ENCODE assay signal across 9 mouse cellular contexts in the genomic region with DNA sequence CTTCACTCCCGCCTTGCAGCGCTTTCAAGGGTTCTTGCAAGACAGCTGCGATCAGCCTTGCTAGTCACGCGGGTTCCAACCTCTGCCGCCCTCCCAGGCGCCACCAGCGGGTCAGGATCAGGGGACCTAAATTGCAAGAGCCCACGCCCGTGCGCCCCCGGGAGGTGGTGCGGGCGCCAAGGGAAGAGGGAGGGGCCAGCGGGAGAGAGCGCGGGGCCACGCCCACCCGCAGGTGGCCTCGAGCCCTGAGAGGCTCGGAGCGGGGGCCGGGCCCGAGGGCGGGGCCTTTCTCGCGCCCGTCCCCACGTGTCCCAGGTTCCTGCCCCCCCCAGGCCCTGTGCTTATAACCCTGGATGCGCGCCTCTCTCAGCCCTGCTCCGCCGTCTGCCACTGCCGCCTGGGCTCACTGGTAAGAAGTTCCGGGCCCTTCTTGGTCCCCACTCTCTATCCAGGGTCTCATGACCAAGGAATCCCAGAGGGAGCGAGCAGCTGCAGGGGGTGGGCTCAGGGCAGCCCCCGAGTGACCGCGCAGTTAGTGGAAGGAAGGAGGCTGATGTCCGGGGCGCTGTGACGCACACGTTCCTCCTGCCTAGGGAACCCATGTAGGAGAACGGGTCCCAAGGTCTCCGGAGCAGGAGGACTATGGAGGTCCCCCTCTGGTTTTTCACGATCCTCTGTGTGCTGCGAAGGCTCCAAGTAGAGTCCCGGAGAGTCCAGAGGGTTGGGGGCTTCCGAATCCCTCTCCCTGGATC. TPM values are rescaled to one million over a fixed set of nuclear protein-coding genes. Genes with fewer than 3 reads are reported as not detected.
DNase-seq lines count a peak whose midpoint lies in the region; ATAC-seq and TF ChIP-seq lines count a peak whose summit lies in the region.
"Had no signal": no experiment of that assay in that cellular context is flagged by ENCODE, and none has a peak within 500 bp of the region (broad histone marks: within the 10 kb centered on the region; RNA-seq: fewer than 3 reads in every experiment).

A gene (plus strand): TSS at position 277 of the 752 bp plus-strand sequence.

- no peaks in the 10 kb centered on the region for H3K9me3 ChIP-seq in neural tube, embryonic 11.5 days (ENCODE audit: control insufficient read depth, low read length)
- no peaks in the 10 kb centered on the region for H3K9me3 ChIP-seq in embryonic facial prominence, embryonic 11.5 days (replicated peaks; ENCODE audit: control insufficient read depth, low read length)
- H3K9me3 ChIP-seq in limb, embryonic 13.5 days: no peaks in the 10 kb centered on the region
- H3K9me3 ChIP-seq in midbrain, embryonic 14.5 days (ENCODE audit: control insufficient read depth, low read length): no peaks in the 10 kb centered on the region
- H3K9me3 ChIP-seq: G1E had no signal

- no peaks in the 10 kb centered on the region for H3K36me3 ChIP-seq in neural tube, embryonic 11.5 days (ENCODE audit: control insufficient read depth, insufficient read depth, low read length)
- H3K36me3 ChIP-seq in embryonic facial prominence, embryonic 11.5 days (replicated peaks; ENCODE audit: control insufficient read depth, insufficient read depth, low read depth, low read length): no peaks in the 10 kb centered on the region
- no peaks in the 10 kb centered on the region for H3K36me3 ChIP-seq in heart, adult 2 months (ENCODE audit: control insufficient read depth, insufficient read depth, low read length)
- H3K36me3 ChIP-seq in kidney, adult 2 months (ENCODE audit: control insufficient read depth, insufficient read depth, low read length): peaks cover 2% of the 10 kb centered on the region; the same call in 1 of the 2 replicates
- no peaks in the 10 kb centered on the region for H3K36me3 ChIP-seq in limb, embryonic 13.5 days
- H3K36me3 ChIP-seq in midbrain, embryonic 14.5 days (ENCODE audit: control insufficient read depth, insufficient read depth, low read length): no peaks in the 10 kb centered on the region
- H3K36me3 ChIP-seq: G1E had no signal

- peak; percentile 60 for DNase-seq in neural tube, embryonic 11.5 days (ENCODE audit: low spot score)
- DNase-seq in neural tube, embryonic 10.5 days (ENCODE audit: extremely low spot score, low spot score): no peak
- peak; percentile 74 for DNase-seq in embryonic facial prominence, embryonic 11.5 days (ENCODE audit: low spot score)
- peak; percentile 82 to 88 for DNase-seq in heart, adult 2 months
- peak; percentile 94 for DNase-seq in kidney, adult 2 months
- peak; percentile 69 for DNase-seq in midbrain, embryonic 14.5 days
- peak; percentile 59 to 68 for DNase-seq in spleen, postnatal 14 days (ENCODE audit: low spot score in 2 of 2)

- peaks cover 38% of the 10 kb centered on the region for H3K27me3 ChIP-seq in neural tube, embryonic 11.5 days (ENCODE audit: control insufficient read depth, insufficient read depth, low read length)
- peaks cover 26% of the 10 kb centered on the region for H3K27me3 ChIP-seq in embryonic facial prominence, embryonic 11.5 days (ENCODE audit: control insufficient read depth, insufficient read depth, low read length)
- H3K27me3 ChIP-seq in heart, adult 2 months (ENCODE audit: control insufficient read depth, insufficient read depth, low read length): no peaks in the 10 kb centered on the region
- no peaks in the 10 kb centered on the region for H3K27me3 ChIP-seq in kidney, adult 2 months (replicated peaks; ENCODE audit: control insufficient read depth, insufficient read depth, low read length)
- peaks cover 46% of the 10 kb centered on the region for H3K27me3 ChIP-seq in limb, embryonic 13.5 days
- H3K27me3 ChIP-seq in midbrain, embryonic 14.5 days (ENCODE audit: control insufficient read depth, insufficient read depth, low read length): peaks cover 30% of the 10 kb centered on the region

- H3K4me2 ChIP-seq in neural tube, embryonic 11.5 days (ENCODE audit: low read depth): peak within 1 kb of the TSS; percentile 74
- peak within 1 kb of the TSS; percentile 91 for H3K4me2 ChIP-seq in embryonic facial prominence, embryonic 11.5 days (ENCODE audit: low read depth, low read length)
- H3K4me2 ChIP-seq in limb, embryonic 13.5 days (replicated peaks): peak within 1 kb of the TSS; percentile 92
- H3K4me2 ChIP-seq in midbrain, embryonic 14.5 days (ENCODE audit: low read length): peak within 1 kb of the TSS; percentile 78

- H3K27ac ChIP-seq in neural tube, embryonic 11.5 days (ENCODE audit: low read depth, low read length): no peak within 1 kb of the TSS
- no peak within 1 kb of the TSS for H3K27ac ChIP-seq in embryonic facial prominence, embryonic 11.5 days (replicated peaks; ENCODE audit: low read depth, low read length)
- peak within 1 kb of the TSS; percentile 65 for H3K27ac ChIP-seq in heart, adult 2 months
- H3K27ac ChIP-seq in kidney, adult 2 months (ENCODE audit: insufficient read depth, low read depth, low read length): peak within 1 kb of the TSS; percentile 91
- no peak within 1 kb of the TSS for H3K27ac ChIP-seq in limb, embryonic 13.5 days
- H3K27ac ChIP-seq in midbrain, embryonic 14.5 days (replicated peaks; ENCODE audit: low read depth, low read length): no peak within 1 kb of the TSS

- H3K4me1 ChIP-seq in neural tube, embryonic 11.5 days (ENCODE audit: control insufficient read depth, insufficient read depth, low read length): peaks cover 6% of the 10 kb centered on the region; the same call in 1 of the 2 replicates
- peaks cover 13% of the 10 kb centered on the region for H3K4me1 ChIP-seq in embryonic facial prominence, embryonic 11.5 days (ENCODE audit: control insufficient read depth, insufficient read depth, low read length)
- H3K4me1 ChIP-seq in heart, adult 2 months (ENCODE audit: control insufficient read depth, insufficient read depth, low read length): no peaks in the 10 kb centered on the region; the same call in 1 of the 2 replicates
- peaks cover 3% of the 10 kb centered on the region; the same call in 1 of the 2 replicates for H3K4me1 ChIP-seq in kidney, adult 2 months (ENCODE audit: control insufficient read depth, insufficient read depth, low read length)
- peaks cover 19% of the 10 kb centered on the region for H3K4me1 ChIP-seq in limb, embryonic 13.5 days
- H3K4me1 ChIP-seq in midbrain, embryonic 14.5 days (ENCODE audit: control insufficient read depth, insufficient read depth, low read length): peaks cover 21% of the 10 kb centered on the region

- peak; percentile 56 for TF ChIP-seq POLR2A in heart, adult 2 months (IDR thresholded peaks at IDR 0.05; ENCODE audit: insufficient read depth, low read depth, low read length)
- peak; percentile 87 for TF ChIP-seq POLR2A in kidney, adult 2 months (IDR thresholded peaks at IDR 0.05; ENCODE audit: low read depth, low read length)

- H3K9ac ChIP-seq in neural tube, embryonic 11.5 days (ENCODE audit: low read length): peak within 1 kb of the TSS; percentile 35; the same call in 1 of the 2 replicates
- peak within 1 kb of the TSS; percentile 26 for H3K9ac ChIP-seq in embryonic facial prominence, embryonic 11.5 days (replicated peaks; ENCODE audit: low read length)
- peak within 1 kb of the TSS; percentile 64 for H3K9ac ChIP-seq in heart, adult 2 months (ENCODE audit: low read depth, low read length)
- H3K9ac ChIP-seq in limb, embryonic 13.5 days: peak within 1 kb of the TSS; percentile 55
- peak within 1 kb of the TSS; percentile 47 for H3K9ac ChIP-seq in midbrain, embryonic 14.5 days (replicated peaks; ENCODE audit: low read length)

- no peak for ATAC-seq in neural tube, embryonic 11.5 days (ENCODE audit: insufficient read depth, low FRiP score, low TSS enrichment)
- 0 out of 2 replicates have a peak, but pooled peaks have one; percentile 36 for ATAC-seq in embryonic facial prominence, embryonic 11.5 days (replicated peaks; ENCODE audit: insufficient number of reproducible peaks, low FRiP score, low TSS enrichment, low read depth)
- peak; percentile 60 for ATAC-seq in limb, embryonic 13.5 days (ENCODE audit: low FRiP score, low read depth)
- no peak for ATAC-seq in midbrain, embryonic 14.5 days (ENCODE audit: low FRiP score, low TSS enrichment)

- peak within 1 kb of the TSS; percentile 41 for H3K4me3 ChIP-seq in neural tube, embryonic 11.5 days (ENCODE audit: low read depth, low read length)
- peak within 1 kb of the TSS; percentile 42 for H3K4me3 ChIP-seq in embryonic facial prominence, embryonic 11.5 days (ENCODE audit: low read depth, low read length)
- peak within 1 kb of the TSS; percentile 49 for H3K4me3 ChIP-seq in heart, adult 2 months
- H3K4me3 ChIP-seq in kidney, adult 2 months (ENCODE audit: insufficient read depth, low read depth, low read length): peak within 1 kb of the TSS; percentile 59
- H3K4me3 ChIP-seq in limb, embryonic 13.5 days: peak within 1 kb of the TSS; percentile 49
- H3K4me3 ChIP-seq in midbrain, embryonic 14.5 days (replicated peaks; ENCODE audit: low read depth, low read length): peak within 1 kb of the TSS; percentile 42

- intact Hi-C loops in heart, adult 2 months (cut with DNase I): no loop called here

- peak; percentile 63 for TF ChIP-seq CTCF in heart, adult 2 months (IDR thresholded peaks at IDR 0.05)
- TF ChIP-seq CTCF in kidney, adult 2 months (conservative IDR thresholded peaks at IDR 0.05; ENCODE audit: insufficient read depth, insufficient read length, low read depth, low read length): 0 out of 2 replicates have a peak, but pooled peaks have one; percentile 7

- H3K79me2 ChIP-seq in heart, adult 2 months (replicated peaks; ENCODE audit: control insufficient read depth, insufficient read depth, low read length): no peaks in the 10 kb centered on the region

- no peak for TF ChIP-seq EP300 in heart, adult 2 months (IDR thresholded peaks at IDR 0.05; ENCODE audit: insufficient read depth, low read depth, low read length)

- under 1% methylated on average over 41 of the region's 49 CpGs for WGBS in neural tube, embryonic 11.5 days
- under 1% methylated on average over 41 of the region's 49 CpGs for WGBS in embryonic facial prominence, embryonic 11.5 days
- 2% methylated on average over 49 of the region's 49 CpGs for WGBS in heart, adult 2 months
- 1% methylated on average over 49 of the region's 49 CpGs for WGBS in kidney, adult 2 months
- under 1% methylated on average over 49 of the region's 49 CpGs for WGBS in limb, embryonic 13.5 days
- under 1% methylated on average over 48 of the region's 49 CpGs for WGBS in midbrain, embryonic 14.5 days

RNA-seq across cellular contexts. Expression of the gene that starts here (rescaled TPM):
- 30.8 and 34.5 TPM in 2 replicates for polyA plus RNA-seq in neural tube, embryonic 11.5 days (2014; fragmentation: Nextera tagmentation; extraction: Ambion mirVana)
- 11.2 and 14.5 TPM in 2 replicates for polyA plus RNA-seq in embryonic facial prominence, embryonic 11.5 days (2014; fragmentation: Nextera tagmentation; extraction: Ambion mirVana)
- 1 to 10 TPM; 5.4 to 6.5 TPM for total RNA-seq in heart, adult 2 months (2021)
- 4.9 and 7.0 TPM in 2 replicates for polyA plus RNA-seq in heart, adult 2 months (2012; rRNA removed)
- 2,247 and 2,656 TPM in 2 replicates for polyA plus RNA-seq in kidney, adult 2 months (2012; rRNA removed)
- polyA plus RNA-seq in limb, embryonic 13.5 days (2015; fragmentation: Nextera tagmentation; extraction: Ambion mirVana): 9.7 and 10.9 TPM in 2 replicates
- polyA plus RNA-seq in midbrain, embryonic 14.5 days (2014; fragmentation: Nextera tagmentation; extraction: Ambion mirVana): 7.4 and 8.5 TPM in 2 replicates
- total RNA-seq: G1E had no signal
- polyA plus RNA-seq: G1E had no signal

Comparison
In these comparisons a context has a peak if more than half of its experiments do, and no peak if none do; other contexts are left out.
1. RNA of the gene that starts here (polyA plus RNA-seq): 2,247 to 2,656 TPM in kidney, adult 2 months; 30.8 to 34.5 TPM in neural tube, embryonic 11.5 days, 11.2 to 14.5 TPM in embryonic facial prominence, embryonic 11.5 days, 9.7 to 10.9 TPM in limb, embryonic 13.5 days, 7.4 to 8.5 TPM in midbrain, embryonic 14.5 days and 4.9 to 7.0 TPM in heart, adult 2 months; every median in the first group is over 10 times any median in the second.
2. ATAC-seq: peak in embryonic facial prominence, embryonic 11.5 days (single experiment) and limb, embryonic 13.5 days (single experiment); none in neural tube, embryonic 11.5 days (single experiment) and midbrain, embryonic 14.5 days (single experiment).
3. H3K27ac ChIP-seq: peak in heart, adult 2 months (single experiment) and kidney, adult 2 months (single experiment); none in neural tube, embryonic 11.5 days (single experiment), embryonic facial prominence, embryonic 11.5 days (single experiment), limb, embryonic 13.5 days (single experiment) and midbrain, embryonic 14.5 days (single experiment).
4. Peak in every context shown above with its lines, with median percentiles within 50 percentile points of each other: H3K4me2 ChIP-seq, H3K4me3 ChIP-seq and H3K9ac ChIP-seq.